Mouse (Mus musculus): ENCODE data around the gene Mllt10.

DNA sequence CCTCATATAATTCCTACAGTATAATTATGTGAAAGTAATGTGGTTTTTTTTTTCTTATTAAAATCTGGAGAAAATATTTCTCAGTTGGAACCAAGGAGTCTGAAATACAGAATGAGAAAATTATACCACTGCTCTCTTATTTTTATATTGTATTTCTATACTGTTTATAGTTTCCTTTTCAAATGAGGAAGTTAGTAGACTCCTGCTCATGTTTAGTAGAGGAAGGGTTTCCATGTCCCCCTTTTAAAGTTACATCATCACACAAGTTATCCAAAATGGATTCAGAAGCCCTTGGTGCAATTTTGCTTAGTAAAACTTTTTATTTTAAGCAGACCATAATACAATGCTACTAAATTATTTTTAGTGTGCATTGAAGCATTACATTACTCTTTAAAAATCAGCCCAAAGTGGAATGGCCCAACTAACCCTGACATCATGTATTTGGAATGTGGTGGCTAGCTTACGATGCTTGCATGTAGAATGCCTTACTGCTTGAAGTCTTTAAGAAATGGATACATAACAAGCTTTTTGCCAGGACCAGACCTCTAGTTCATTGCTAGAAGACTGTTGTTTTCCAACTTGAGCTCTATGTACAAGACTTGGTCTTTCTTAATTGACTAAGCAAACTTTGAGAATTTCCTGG, 146.9 kb downstream of the Mllt10 start:
- TF ChIP-seq CTCF (IDR thresholded peaks at IDR 0.05; ENCODE audit: low read depth) (no peak), EP300 (optimal IDR thresholded peaks at IDR 0.05) (no peak)
